1 mouse cellular context compared by ENCODE assay signal in the genomic region with DNA sequence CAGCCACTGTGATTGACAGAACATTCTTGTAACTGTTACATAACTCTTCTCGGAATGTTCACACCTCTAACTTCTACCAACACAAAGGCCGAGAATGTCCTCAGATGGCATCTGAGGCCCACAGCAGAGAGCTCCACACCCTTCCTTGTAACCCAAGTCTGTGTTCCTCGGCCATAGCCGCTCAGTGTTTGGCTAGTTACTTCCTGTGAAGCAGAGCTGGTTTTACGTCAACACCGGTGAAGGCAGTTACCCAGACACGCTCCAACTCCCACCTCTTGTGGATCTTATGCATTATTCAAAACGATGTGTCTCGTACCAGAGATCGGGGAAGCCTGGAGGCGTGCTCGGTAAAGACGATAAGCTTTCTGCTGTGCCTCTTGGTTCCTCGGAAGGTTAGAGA.
TF ChIP-seq lines count a peak whose summit lies in the region.

No protein-coding gene starts in this region.

TF ChIP-seq in CH12.LX, 34 proteins besides CTCF, POLR2A, EP300 and RAD21 (continued from another document):
- TF ChIP-seq SMC3 (IDR thresholded peaks at IDR 0.05; ENCODE audit: low read depth, low read length): no peak
- no peak for TF ChIP-seq MAZ (IDR thresholded peaks at IDR 0.05; ENCODE audit: low read depth, low read length)
- no peak for TF ChIP-seq MAX (IDR thresholded peaks at IDR 0.05; ENCODE audit: low read length)
